Mouse (Mus musculus) testis, adult 2 months (tissue): ENCODE data around the gene Armc10. TPM values are rescaled to one million over a fixed set of nuclear protein-coding genes. Genes with fewer than 3 reads are reported as not detected.

Experiments used
- H3K27ac ChIP-seq: fragments of 200-500 bp; 2 replicates; pipeline ENCODE4 v1.5.1; 2012; ENCODE audit warnings: low read depth, low read length; ENCODE audit not compliant: control insufficient read depth, insufficient read depth
- H3K27me3 ChIP-seq: fragments of 200-500 bp; 2 replicates; pipeline ENCODE4 v1.6.1; 2012; ENCODE audit warnings: mild to moderate bottlenecking, low read length, moderate library complexity; ENCODE audit not compliant: control insufficient read depth, insufficient read depth
- H3K36me3 ChIP-seq: fragments of 200-500 bp; 2 replicates; pipeline ENCODE4 v1.6.1; 2012; ENCODE audit warnings: mild to moderate bottlenecking, low read length; ENCODE audit not compliant: control insufficient read depth, insufficient read depth
- H3K4me1 ChIP-seq: fragments of 200-500 bp; 2 replicates; pipeline ENCODE4 v1.6.1; 2012; ENCODE audit warnings: low read length; ENCODE audit not compliant: control insufficient read depth, insufficient read depth
- H3K4me3 ChIP-seq: fragments of 200-500 bp; 2 replicates; pipeline ENCODE4 v1.5.1; 2012; ENCODE audit warnings: low read depth, mild to moderate bottlenecking, low read length, moderate library complexity, mixed read lengths; ENCODE audit not compliant: control insufficient read depth
- CTCF ChIP-seq: fragments of 200-500 bp; IDR thresholded peaks from 2 replicates; pipeline ENCODE4 v1.5.1; 2012; ENCODE audit warnings: low read depth, mild to moderate bottlenecking, inconsistent platforms, low read length, moderate library complexity; ENCODE audit not compliant: control insufficient read depth, insufficient read depth, insufficient replicate concordance
- POLR2A ChIP-seq: fragments of 200-500 bp; IDR thresholded peaks from 2 replicates; pipeline ENCODE4 v1.6.1; 2012; ENCODE audit warnings: low read depth, mild to moderate bottlenecking, inconsistent platforms, low read length, moderate library complexity; ENCODE audit not compliant: control insufficient read depth
- polyA plus RNA-seq: library from polyadenylated mRNA; depleted of rRNA; stranded (reverse); fragments of >200 nt; gene quantifications from 2 replicates; pipeline ENCODE4 v1.2.3, GENCODE M21; 2012

Gene Armc10
- polyA plus RNA-seq, 1 experiment = 8.9 TPM

DNA sequence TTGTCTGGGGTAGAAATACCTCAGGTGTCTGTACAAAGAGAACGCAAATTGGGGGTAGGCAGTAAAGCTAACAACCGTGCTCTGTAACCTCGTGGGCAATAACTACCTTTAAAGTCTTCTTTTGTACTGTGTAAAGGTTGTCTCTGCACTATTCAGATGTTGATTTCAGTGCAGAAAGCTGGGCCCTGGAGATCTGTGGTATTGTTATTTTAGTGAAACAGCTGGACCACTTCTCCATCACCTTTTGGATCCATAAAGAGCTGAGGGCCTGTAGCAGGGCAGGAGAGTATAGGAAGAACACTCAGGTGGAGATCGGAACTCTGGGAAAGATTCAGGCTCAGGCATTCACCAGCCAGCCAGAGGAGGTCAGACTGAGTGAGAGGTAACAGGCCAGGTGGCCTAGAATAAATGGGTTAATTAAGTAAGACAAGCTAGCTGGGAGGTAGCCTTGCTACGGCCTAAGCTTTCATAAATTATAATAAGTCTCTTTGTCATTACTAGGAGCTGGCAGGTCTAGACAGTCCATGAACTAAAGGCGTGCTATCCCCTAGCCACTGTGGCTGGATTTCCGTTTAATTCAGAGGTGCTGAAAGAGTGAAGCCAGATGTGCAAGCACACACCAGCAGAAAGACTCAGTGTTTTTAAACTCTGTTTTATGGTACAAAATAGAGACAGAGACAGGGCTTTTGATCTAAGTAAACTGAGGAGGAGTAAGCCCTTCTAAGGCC lies 6.4 kb downstream of the Armc10 start:
- Histone ChIP-seq H3K4me1 (no peaks in the 10 kb centered on the region), H3K27me3 (no peaks in the 10 kb centered on the region), H3K4me3 (no peak overlapping the region), H3K36me3 (no peaks in the 10 kb centered on the region), H3K27ac (no peak overlapping the region)
- TF ChIP-seq CTCF (no peak), POLR2A (no peak)

DNA sequence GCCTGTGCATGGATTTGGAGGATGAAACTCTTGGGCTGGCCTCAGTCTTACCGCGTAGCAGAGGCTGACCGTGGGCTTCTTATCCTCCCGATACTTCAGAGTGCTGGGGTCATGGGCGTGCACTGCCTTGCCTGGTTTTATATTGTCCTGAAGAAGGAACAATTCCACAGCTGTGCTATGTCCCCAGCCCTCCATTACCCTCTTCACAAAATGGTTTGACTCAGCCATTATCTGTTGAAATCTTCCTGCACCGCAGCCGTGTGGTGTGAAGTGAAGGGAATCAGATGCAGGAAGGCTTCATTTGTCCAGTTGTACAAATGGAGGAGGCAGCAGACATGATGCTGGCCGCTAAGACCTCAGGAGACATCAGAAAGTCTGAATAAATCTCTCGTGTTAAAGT lies 11.3 kb downstream of the Armc10 start:
- H3K36me3 ChIP-seq = no peaks in the 10 kb centered on the region
- TF ChIP-seq CTCF = no peak
- no peak for TF ChIP-seq POLR2A
- H3K27ac ChIP-seq = no peak overlapping the region
- no peak overlapping the region for H3K4me3 ChIP-seq
- H3K27me3 ChIP-seq = no peaks in the 10 kb centered on the region
- H3K4me1 ChIP-seq = no peaks in the 10 kb centered on the region

- TF ChIP-seq POLR2A = no peak
- no peak for TF ChIP-seq CTCF
- no peaks in the 10 kb centered on the region for H3K36me3 ChIP-seq
- H3K27ac ChIP-seq = no peak overlapping the region
- no peaks in the 10 kb centered on the region for H3K27me3 ChIP-seq
- no peaks in the 10 kb centered on the region for H3K4me1 ChIP-seq
- no peak overlapping the region for H3K4me3 ChIP-seq
Observed at GRCm38 (mm10) chr5:21658038-21658437, 12.4 kb downstream of the Armc10 start.

DNA sequence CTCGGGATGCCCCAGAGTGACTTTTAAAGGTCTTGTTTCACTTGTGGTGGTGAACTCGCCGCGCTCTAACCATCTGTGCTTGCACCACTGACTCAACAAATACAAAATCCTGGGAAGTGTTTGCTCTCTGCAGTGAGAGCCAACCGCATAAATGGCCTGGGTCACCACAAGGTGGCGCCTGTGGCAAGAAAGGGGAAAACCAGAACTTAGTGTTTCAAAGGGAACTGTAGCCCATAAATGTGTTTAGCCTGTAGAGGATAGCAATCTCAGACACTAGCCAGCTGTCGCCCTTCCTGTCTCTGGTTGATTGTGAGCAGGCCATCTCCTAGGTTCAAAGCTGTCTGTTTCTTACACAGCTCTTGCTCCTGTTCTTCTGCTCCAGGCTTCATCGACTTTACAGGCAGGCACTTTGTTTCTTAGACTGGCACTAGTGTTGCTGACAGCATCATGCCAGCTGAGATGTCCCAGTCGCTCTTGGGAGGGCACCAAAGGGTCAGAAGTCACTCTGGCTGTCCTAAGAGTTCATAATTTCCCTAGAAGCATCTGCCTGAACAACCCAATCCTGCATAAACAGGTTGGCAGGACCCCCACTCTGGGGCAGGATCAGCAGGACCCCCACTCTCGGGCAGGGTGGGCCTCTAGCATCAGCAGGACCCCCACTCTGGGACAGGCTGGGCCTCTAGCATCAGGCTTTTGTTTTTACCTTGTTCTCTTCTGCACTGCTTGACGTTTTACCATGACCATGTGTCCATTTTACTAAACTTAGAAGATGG lies 13.2 kb downstream of the Armc10 start:
- no peak overlapping the region for H3K4me3 ChIP-seq
- no peaks in the 10 kb centered on the region for H3K27me3 ChIP-seq
- H3K27ac ChIP-seq = no peak overlapping the region
- H3K36me3 ChIP-seq = no peaks in the 10 kb centered on the region
- H3K4me1 ChIP-seq = no peaks in the 10 kb centered on the region
- TF ChIP-seq CTCF (peak; percentile 61; the same call in 1 of the 2 replicates), POLR2A (no peak)

- no peak overlapping the region for H3K4me3 ChIP-seq
- no peaks in the 10 kb centered on the region for H3K36me3 ChIP-seq
- H3K4me1 ChIP-seq = no peaks in the 10 kb centered on the region
- H3K27ac ChIP-seq = peak overlapping the region; percentile 70; the same call in 1 of the 2 replicates
- TF ChIP-seq POLR2A (no peak), CTCF (no peak)
- H3K27me3 ChIP-seq = no peaks in the 10 kb centered on the region
Observed at GRCm38 (mm10) chr5:21660850-21661249, 15.2 kb downstream of the Armc10 start.

- TF ChIP-seq POLR2A (no peak), CTCF (no peak)
- no peaks in the 10 kb centered on the region for H3K36me3 ChIP-seq
Observed at GRCm38 (mm10) chr5:21663081-21663480, 17.5 kb downstream of the Armc10 start.

More at GRCm38 (mm10) chr5:21663081-21663480, 17.5 kb downstream of the Armc10 start:
- no peak overlapping the region for H3K4me3 ChIP-seq
- H3K27me3 ChIP-seq = no peaks in the 10 kb centered on the region
- no peak overlapping the region for H3K27ac ChIP-seq
- H3K4me1 ChIP-seq = no peaks in the 10 kb centered on the region
